Comparison of ENCODE assay signal across 22 mouse cellular contexts in the genomic region with DNA sequence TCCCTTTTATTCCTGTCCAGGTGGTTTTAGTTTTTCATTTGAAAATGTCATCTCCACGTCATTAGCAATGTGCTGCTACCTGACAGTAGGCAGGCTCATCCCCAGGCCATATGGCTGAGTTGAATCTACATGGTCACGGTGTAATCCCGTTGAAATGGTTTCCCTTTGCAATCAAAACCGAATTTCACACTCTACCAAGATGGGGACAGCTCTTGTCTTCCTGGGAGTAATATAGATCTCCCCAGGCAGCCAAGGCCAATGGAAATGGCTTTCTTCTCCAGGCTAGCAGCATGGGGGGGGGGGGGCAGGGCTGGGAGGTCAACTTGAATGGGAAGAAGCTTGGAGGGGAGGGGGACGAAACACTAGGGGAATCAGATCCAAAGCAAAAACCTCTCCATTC. TPM values are rescaled to one million over a fixed set of nuclear protein-coding genes. Genes with fewer than 3 reads are reported as not detected.
"Had no signal": no experiment of that assay in that cellular context is flagged by ENCODE, and none has a peak within 500 bp of the region (broad histone marks: within the 10 kb centered on the region; RNA-seq: fewer than 3 reads in every experiment).

No protein-coding gene starts in this region.

- H3K4me3 ChIP-seq: layer of hippocampus, adult 2 months; limb, embryonic 10.5 days; limb, embryonic 13.5 days; liver, embryonic 12.5 days; liver, embryonic 15.5 days; lung, embryonic 15.5 days had no signal

- H3K27ac ChIP-seq: kidney, postnatal 0 days; layer of hippocampus, adult 2 months; limb, embryonic 10.5 days; limb, embryonic 13.5 days; liver, embryonic 12.5 days; liver, embryonic 15.5 days; lung, embryonic 15.5 days; macrophage; stomach, postnatal 0 days had no signal

- ATAC-seq: intestine, postnatal 0 days; liver, embryonic 12.5 days had no signal

- H3K4me2 ChIP-seq: limb, embryonic 13.5 days; liver, embryonic 12.5 days; liver, embryonic 15.5 days; lung, embryonic 15.5 days had no signal

- H3K4me1 ChIP-seq: limb, embryonic 10.5 days; limb, embryonic 13.5 days; liver, embryonic 12.5 days; liver, embryonic 15.5 days; lung, embryonic 15.5 days had no signal

- H3K36me3 ChIP-seq: limb, embryonic 10.5 days; limb, embryonic 13.5 days; liver, embryonic 12.5 days; liver, embryonic 15.5 days; lung, embryonic 15.5 days had no signal

- H3K9ac ChIP-seq: limb, embryonic 13.5 days; liver, embryonic 12.5 days; liver, embryonic 15.5 days; lung, embryonic 15.5 days had no signal

- DNase-seq: kidney, adult 2 months; kidney, postnatal 25 days; layer of hippocampus, adult 9-11 months; liver; lung, adult 18-20 months; lung, postnatal 10 days; thymus, adult 2 months; thymus, postnatal 14 days; thymus, postnatal 4 days had no signal

- H3K9me3 ChIP-seq: limb, embryonic 10.5 days; limb, embryonic 13.5 days; liver, embryonic 12.5 days; liver, embryonic 15.5 days; lung, embryonic 15.5 days had no signal

RNA-seq across cellular contexts. Expression of gene Ascl1, which starts 15.6 kb away (rescaled TPM):
- polyA plus RNA-seq: limb, embryonic 13.5 days; macrophage had no signal

RNA-seq across cellular contexts. Expression of gene Pah, which starts 43.7 kb away (rescaled TPM):
- polyA plus RNA-seq: large intestine, adult 2 months; limb, embryonic 10.5 days; macrophage; neural tube, embryonic 11.5 days; neural tube, embryonic 14.5 days had no signal
